Mouse (Mus musculus) stomach, embryonic 14.5 days (tissue): ENCODE data around the gene Slc22a14. TPM values are rescaled to one million over a fixed set of nuclear protein-coding genes. Genes with fewer than 3 reads are reported as not detected.

Experiments
- ATAC-seq: fragments of 200-750 bp; cut with Nextera tagmentation; 2 replicates; pipeline ENCODE4 v1.8.0; 2017; ENCODE audit warnings: low read depth, moderate TSS enrichment; ENCODE audit not compliant: insufficient number of reproducible peaks, insufficient read depth, low FRiP score
- H3K27ac ChIP-seq: fragments of 300-500 bp; sonication (generic); 2 replicates; pipeline ENCODE4 v1.5.1; 2014; ENCODE audit warnings: mild to moderate bottlenecking, low read length, moderate library complexity, mixed read lengths
- H3K27me3 ChIP-seq: fragments of 300-500 bp; sonication (generic); 2 replicates; pipeline ENCODE4 v1.6.1; 2014; ENCODE audit warnings: low read length, control low read depth, mixed read lengths; ENCODE audit not compliant: control insufficient read depth, insufficient read depth
- H3K36me3 ChIP-seq: fragments of 300-500 bp; sonication (generic); 2 replicates; pipeline ENCODE4 v1.6.1; 2014; ENCODE audit warnings: mild to moderate bottlenecking, control low read depth, low read length, moderate library complexity, mixed read lengths; ENCODE audit not compliant: control insufficient read depth, insufficient read depth
- H3K4me1 ChIP-seq: fragments of 300-500 bp; sonication (generic); 2 replicates; pipeline ENCODE4 v1.6.1; 2014; ENCODE audit warnings: low read length, control low read depth, mixed read lengths; ENCODE audit not compliant: control insufficient read depth, insufficient read depth
- H3K4me2 ChIP-seq: fragments of 300-500 bp; sonication (generic); replicated peaks from 2 replicates; pipeline ENCODE4 v1.6.1; 2014; ENCODE audit warnings: low read depth, low read length, control low read depth
- H3K4me3 ChIP-seq: fragments of 300-500 bp; sonication (generic); 2 replicates; pipeline ENCODE4 v1.5.1; 2014; ENCODE audit warnings: low read depth, low read length, control low read depth
- H3K9ac ChIP-seq: fragments of 300-500 bp; sonication (generic); replicated peaks from 2 replicates; pipeline ENCODE4 v1.6.1; 2014; ENCODE audit warnings: low read depth, mild to moderate bottlenecking, control low read depth, low read length, moderate library complexity, mixed read lengths
- H3K9me3 ChIP-seq: fragments of 300-500 bp; sonication (generic); 2 replicates; pipeline ENCODE4 v1.6.1; 2016; ENCODE audit warnings: low read depth, low read length, control low read depth; ENCODE audit not compliant: control insufficient read depth
- WGBS: fragments of 180-500 bp; shearing (Covaris S2); extraction: QIAGEN DNeasy Blood & Tissue Kit; methylation state at CpG from one replicate; pipeline ENCODE4 v1.1.7; 2014; 5-methylcytosine and 5-hydroxymethylcytosine counted together
- polyA plus RNA-seq: library from polyadenylated mRNA; unstranded; fragments of >200 nt; fragmentation: Nextera tagmentation; extraction: Ambion mirVana; gene quantifications from 2 replicates; pipeline ENCODE4 v1.2.1, GENCODE M21; 2014

Gene Slc22a14
- polyA plus RNA-seq, 1 experiment from 2014 or later = not detected

GRCm38 (mm10) chr9:119401351-119401750, 36.0 kb upstream of the Slc22a14 start:
- Histone ChIP-seq H3K4me1 (peaks cover 10% of the 10 kb centered on the region; the same call in 1 of the 2 replicates), H3K4me3 (peak overlapping the region; percentile 89), H3K9me3 (no peaks in the 10 kb centered on the region), H3K27me3 (no peaks in the 10 kb centered on the region), H3K9ac (0 out of 2 replicates have a peak overlapping the region, but pooled peaks have one; percentile 3), H3K27ac (no peak overlapping the region; the same call in 1 of the 2 replicates), H3K36me3 (no peaks in the 10 kb centered on the region), H3K4me2 (peak overlapping the region; percentile 90)
- ATAC-seq = no peak; the same call in 1 of the 2 replicates
- 1% methylated on average over 7 of the region's 7 CpGs for WGBS

- no peak for ATAC-seq
- no peak overlapping the region for H3K4me2 ChIP-seq
- 82% methylated on average over 1 of the region's 1 CpGs for WGBS
Observed at GRCm38 (mm10) chr9:119394808-119395207, 29.5 kb upstream of the Slc22a14 start.

GRCm38 (mm10) chr9:119390214-119390613, 24.9 kb upstream of the Slc22a14 start:
- Histone ChIP-seq H3K36me3 (no peaks in the 10 kb centered on the region; the same call in 1 of the 2 replicates), H3K4me1 (no peaks in the 10 kb centered on the region), H3K27me3 (no peaks in the 10 kb centered on the region), H3K4me2 (no peak overlapping the region), H3K27ac (no peak overlapping the region), H3K4me3 (no peak overlapping the region), H3K9ac (no peak overlapping the region), H3K9me3 (no peaks in the 10 kb centered on the region)
- WGBS = 86% methylated on average over 2 of the region's 2 CpGs
- ATAC-seq = no peak

More at GRCm38 (mm10) chr9:119394808-119395207, 29.5 kb upstream of the Slc22a14 start:
- H3K27ac ChIP-seq = no peak overlapping the region
- no peaks in the 10 kb centered on the region for H3K4me1 ChIP-seq
- H3K9ac ChIP-seq = no peak overlapping the region
- H3K9me3 ChIP-seq = no peaks in the 10 kb centered on the region
- H3K4me3 ChIP-seq = no peak overlapping the region
- H3K27me3 ChIP-seq = no peaks in the 10 kb centered on the region
- H3K36me3 ChIP-seq = no peaks in the 10 kb centered on the region; the same call in 1 of the 2 replicates

- no peaks in the 10 kb centered on the region for H3K4me1 ChIP-seq
- 42% methylated on average over 5 of the region's 5 CpGs for WGBS
- H3K9ac ChIP-seq = no peak overlapping the region
- no peak overlapping the region for H3K27ac ChIP-seq
- H3K4me2 ChIP-seq = no peak overlapping the region
- H3K4me3 ChIP-seq = no peak overlapping the region
- no peak for ATAC-seq
- no peaks in the 10 kb centered on the region for H3K9me3 ChIP-seq
- H3K27me3 ChIP-seq = no peaks in the 10 kb centered on the region
- no peaks in the 10 kb centered on the region; the same call in 1 of the 2 replicates for H3K36me3 ChIP-seq
Observed at GRCm38 (mm10) chr9:119388956-119389355, 23.6 kb upstream of the Slc22a14 start.

- Histone ChIP-seq H3K27me3 (no peaks in the 10 kb centered on the region), H3K9ac (no peak overlapping the region), H3K4me3 (no peak overlapping the region), H3K36me3 (no peaks in the 10 kb centered on the region; the same call in 1 of the 2 replicates), H3K9me3 (no peaks in the 10 kb centered on the region), H3K4me2 (no peak overlapping the region), H3K4me1 (no peaks in the 10 kb centered on the region), H3K27ac (no peak overlapping the region)
- WGBS = 62% methylated on average over 6 of the region's 6 CpGs
- no peak for ATAC-seq
Observed at GRCm38 (mm10) chr9:119382603-119383002, 17.2 kb upstream of the Slc22a14 start.

- H3K4me1 ChIP-seq = no peaks in the 10 kb centered on the region
Observed at GRCm38 (mm10) chr9:119378231-119378630, 12.9 kb upstream of the Slc22a14 start.

GRCm38 (mm10) chr9:119375556-119375955, 10.2 kb upstream of the Slc22a14 start:
- Histone ChIP-seq H3K9me3 (no peaks in the 10 kb centered on the region), H3K4me1 (no peaks in the 10 kb centered on the region), H3K4me2 (no peak overlapping the region), H3K9ac (no peak overlapping the region), H3K36me3 (no peaks in the 10 kb centered on the region; the same call in 1 of the 2 replicates), H3K27me3 (no peaks in the 10 kb centered on the region), H3K27ac (no peak overlapping the region), H3K4me3 (no peak overlapping the region)
- WGBS = 57% methylated on average over 6 of the region's 6 CpGs
- no peak for ATAC-seq

More at GRCm38 (mm10) chr9:119378231-119378630, 12.9 kb upstream of the Slc22a14 start:
- H3K9ac ChIP-seq = no peak overlapping the region
- 83% methylated on average over 4 of the region's 4 CpGs for WGBS
- H3K27ac ChIP-seq = no peak overlapping the region
- no peak for ATAC-seq
- no peaks in the 10 kb centered on the region for H3K9me3 ChIP-seq
- no peak overlapping the region for H3K4me2 ChIP-seq
- H3K4me3 ChIP-seq = no peak overlapping the region
- H3K36me3 ChIP-seq = no peaks in the 10 kb centered on the region; the same call in 1 of the 2 replicates
- H3K27me3 ChIP-seq = no peaks in the 10 kb centered on the region

GRCm38 (mm10) chr9:119375008-119375407, 9.7 kb upstream of the Slc22a14 start:
- ATAC-seq = no peak
- Histone ChIP-seq H3K9me3 (no peaks in the 10 kb centered on the region), H3K9ac (no peak overlapping the region), H3K4me1 (no peaks in the 10 kb centered on the region), H3K4me3 (no peak overlapping the region), H3K27ac (no peak overlapping the region), H3K27me3 (no peaks in the 10 kb centered on the region), H3K4me2 (no peak overlapping the region), H3K36me3 (no peaks in the 10 kb centered on the region; the same call in 1 of the 2 replicates)
- 62% methylated on average over 3 of the region's 3 CpGs for WGBS

GRCm38 (mm10) chr9:119371251-119371650, 5.9 kb upstream of the Slc22a14 start:
- H3K4me3 ChIP-seq = no peak overlapping the region

More at GRCm38 (mm10) chr9:119371251-119371650, 5.9 kb upstream of the Slc22a14 start:
- no peak for ATAC-seq
- H3K36me3 ChIP-seq = no peaks in the 10 kb centered on the region
- no peak overlapping the region for H3K27ac ChIP-seq
- 58% methylated on average over 4 of the region's 4 CpGs for WGBS
- no peak overlapping the region for H3K9ac ChIP-seq
- no peak overlapping the region for H3K4me2 ChIP-seq
- no peaks in the 10 kb centered on the region for H3K4me1 ChIP-seq
- no peaks in the 10 kb centered on the region for H3K9me3 ChIP-seq
- H3K27me3 ChIP-seq = no peaks in the 10 kb centered on the region
